Mouse (Mus musculus) heart, postnatal 14 days (tissue): ENCODE measurements around the gene Lce3e. TPM values are rescaled to one million over a fixed set of nuclear protein-coding genes. Genes with fewer than 3 reads are reported as not detected.

Experiments used
- DNase-seq, 2 experiments: peaks; one replicate each; pipeline ENCODE4 v3.0.0; 2021 to 2022
- intact Hi-C: fragments of 180-260 bp; cut with DNase I; formaldehyde crosslinking; loops from one replicate; pipeline ENCODE4 v1.15.1; 2025
- long read RNA-seq, 2 experiments: library from polyadenylated mRNA; stranded (forward); transcript quantifications; one replicate each; pipeline ENCODE4 v2.0.0; 2021
- total RNA-seq, 2 experiments: library from RNA; stranded (reverse); gene quantifications; 2 replicates each; pipeline ENCODE4 v1.2.3; 2021

Lce3e gene
- total RNA-seq = not detected
- long read RNA-seq, experiment 1 = 0 reads
- long read RNA-seq, experiment 2 = 0 reads

GRCm38 (mm10) chr3:92966761-92967160 is at the start of gene Lce3e:
Gene Lce3e (plus strand): TSS chr3:92967061.
- intact Hi-C loops = no loop called here

GRCm38 (mm10) chr3:92920364-92920763 is 46.5 kb upstream of the Lce3e start:
- peak in 1 of 2 experiments; percentile 2 for DNase-seq
- intact Hi-C loops = no loop called here

More at GRCm38 (mm10) chr3:92966761-92967160, at the start of gene Lce3e:
- DNase-seq = no peak

GRCm38 (mm10) chr3:92926130-92926529 is 40.7 kb upstream of the Lce3e start, which contains the start of gene Lce3a:
Gene Lce3a (minus strand): TSS chr3:92926230.
- intact Hi-C loops = no loop called here
- no peak for DNase-seq

- intact Hi-C loops = no loop called here
- DNase-seq = no peak
Measured at GRCm38 (mm10) chr3:92932679-92933078, 34.2 kb upstream of the Lce3e start, which contains the start of gene Lce3b. Gene Lce3b (plus strand): TSS chr3:92932979.

GRCm38 (mm10) chr3:92944186-92944585 is 22.7 kb upstream of the Lce3e start, which contains the start of gene Lce3c:
Gene Lce3c (plus strand): TSS chr3:92944486.
- intact Hi-C loops = no loop called here
- DNase-seq = no peak

- DNase-seq = no peak
- intact Hi-C loops = no loop called here
Measured at GRCm38 (mm10) chr3:92957090-92957489, 9.8 kb upstream of the Lce3e start, which contains the start of gene Lce3d. Gene Lce3d (plus strand): TSS chr3:92957390.

- no peak for DNase-seq
- intact Hi-C loops = no loop called here
Measured at GRCm38 (mm10) chr3:92978484-92978883, 11.6 kb downstream of the Lce3e start.

GRCm38 (mm10) chr3:92991926-92992325 is 25.1 kb downstream of the Lce3e start, which contains the start of gene Lce3f:
Gene Lce3f (plus strand): TSS chr3:92992226.
- intact Hi-C loops = no loop called here
- no peak for DNase-seq

- intact Hi-C loops = no loop called here
- DNase-seq = peak; percentile 59 to 77
Measured at GRCm38 (mm10) chr3:92998691-92999090, 31.8 kb downstream of the Lce3e start.

- DNase-seq = no peak
- intact Hi-C loops = no loop called here
Measured at GRCm38 (mm10) chr3:93000621-93001020, 33.8 kb downstream of the Lce3e start.

GRCm38 (mm10) chr3:93002843-93003242 is 36.0 kb downstream of the Lce3e start:
- no peak for DNase-seq
- intact Hi-C loops = no loop called here

- peak; percentile 29 to 35 for DNase-seq
- intact Hi-C loops = no loop called here
Measured at GRCm38 (mm10) chr3:93014378-93014801, 47.5 kb downstream of the Lce3e start.

GRCm38 (mm10) chr3:93014871-93015270 is 48.0 kb downstream of the Lce3e start:
- DNase-seq = no peak
- intact Hi-C loops = no loop called here

GRCm38 (mm10) chr3:93015460-93016104 is 48.7 kb downstream of the Lce3e start, which contains the start of gene Crct1:
Gene Crct1 (minus strand): TSS chr3:93015687.
- intact Hi-C loops = no loop called here
- DNase-seq = no peak

Other genes with a start within 250 kb of the Lce3e start
- not detected for gene Lce1f, start 246.7 kb upstream of the Lce3e start, total RNA-seq
- not detected for gene Gm38119, start 228.0 kb upstream of the Lce3e start, total RNA-seq
- gene Lce1g, start 214.7 kb upstream of the Lce3e start, total RNA-seq = not detected
- gene Lce1h, start 202.0 kb upstream of the Lce3e start, total RNA-seq = not detected
- not detected for gene Lce1i, start 188.2 kb upstream of the Lce3e start, total RNA-seq
- not detected for gene Lce1j, start 176.5 kb upstream of the Lce3e start, total RNA-seq
- gene Lce1k, start 159.2 kb upstream of the Lce3e start, total RNA-seq = not detected
- gene Kprp, start 139.8 kb upstream of the Lce3e start, total RNA-seq = not detected
- not detected for gene Lce1l, start 115.8 kb upstream of the Lce3e start, total RNA-seq
- not detected for gene 2310050C09Rik, start 96.8 kb upstream of the Lce3e start, total RNA-seq
- not detected for gene Lce3a, start 40.8 kb upstream of the Lce3e start, total RNA-seq
- not detected for gene Lce3b, start 34.1 kb upstream of the Lce3e start, total RNA-seq
- not detected for gene Lce3c, start 22.6 kb upstream of the Lce3e start, total RNA-seq
- not detected for gene Lce3d, start 9.7 kb upstream of the Lce3e start, total RNA-seq
- not detected for gene Lce3f, start 25.2 kb downstream of the Lce3e start, total RNA-seq
- gene Crct1, start 48.6 kb downstream of the Lce3e start, total RNA-seq = not detected
- not detected for gene Lce1m, start 52.0 kb downstream of the Lce3e start, total RNA-seq
- not detected for gene Gm4858, start 101.8 kb downstream of the Lce3e start, total RNA-seq
- gene Crnn, start 177.7 kb downstream of the Lce3e start, total RNA-seq = not detected
- gene Flg2, start 230.2 kb downstream of the Lce3e start, total RNA-seq = under 1 TPM in 1 of 2 experiments, not detected in 1; under 0.01 TPM